Mouse (Mus musculus): ENCODE results near the gene Bbs5.
"Not testable (repeated sequence)": the region's sequence is repeated elsewhere in the genome, so short reads cannot be mapped to it uniquely, and the experiment has no call there.

Gene Bbs5

DNA sequence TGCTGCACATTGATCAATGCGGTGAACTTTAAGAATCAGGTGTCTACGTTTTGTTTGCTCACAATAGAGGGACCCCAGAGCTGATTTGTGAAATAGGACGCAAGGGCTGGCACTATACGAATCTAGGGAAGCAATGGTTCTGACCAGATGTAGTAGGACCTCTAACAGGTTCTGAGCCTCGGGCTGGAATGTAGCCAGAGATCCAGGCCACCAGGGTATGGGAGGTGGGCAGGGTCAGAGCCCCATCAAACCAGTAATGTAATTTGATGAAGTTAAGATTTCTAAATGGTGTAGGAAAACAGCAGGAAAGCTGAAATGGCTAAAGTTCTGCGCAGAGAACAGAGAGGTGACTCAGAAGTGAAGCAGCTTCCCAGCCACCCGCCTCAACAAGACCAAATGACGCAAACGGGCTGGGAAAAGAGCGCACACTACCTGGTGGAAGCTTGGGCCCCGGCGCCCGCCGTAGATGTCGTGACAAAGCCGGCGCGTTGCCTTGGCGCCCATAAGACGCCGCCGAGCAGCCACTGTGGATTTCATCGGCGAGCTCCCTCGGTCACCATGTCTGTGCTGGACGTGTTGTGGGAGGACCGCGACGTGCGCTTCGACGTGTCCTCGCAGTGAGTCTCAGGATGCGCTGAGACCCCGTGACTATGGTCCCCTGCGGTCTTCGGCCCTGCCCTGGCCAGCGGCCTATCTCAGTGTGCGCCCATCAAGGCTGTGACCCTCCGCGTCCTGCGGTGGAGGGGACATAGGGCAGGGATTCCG is at the start of gene Bbs5:
Bbs5 (plus strand) TSS at position 446 of the 765 bp plus-strand sequence.
- DNase-seq, result peak; percentile 91 to 93

DNA sequence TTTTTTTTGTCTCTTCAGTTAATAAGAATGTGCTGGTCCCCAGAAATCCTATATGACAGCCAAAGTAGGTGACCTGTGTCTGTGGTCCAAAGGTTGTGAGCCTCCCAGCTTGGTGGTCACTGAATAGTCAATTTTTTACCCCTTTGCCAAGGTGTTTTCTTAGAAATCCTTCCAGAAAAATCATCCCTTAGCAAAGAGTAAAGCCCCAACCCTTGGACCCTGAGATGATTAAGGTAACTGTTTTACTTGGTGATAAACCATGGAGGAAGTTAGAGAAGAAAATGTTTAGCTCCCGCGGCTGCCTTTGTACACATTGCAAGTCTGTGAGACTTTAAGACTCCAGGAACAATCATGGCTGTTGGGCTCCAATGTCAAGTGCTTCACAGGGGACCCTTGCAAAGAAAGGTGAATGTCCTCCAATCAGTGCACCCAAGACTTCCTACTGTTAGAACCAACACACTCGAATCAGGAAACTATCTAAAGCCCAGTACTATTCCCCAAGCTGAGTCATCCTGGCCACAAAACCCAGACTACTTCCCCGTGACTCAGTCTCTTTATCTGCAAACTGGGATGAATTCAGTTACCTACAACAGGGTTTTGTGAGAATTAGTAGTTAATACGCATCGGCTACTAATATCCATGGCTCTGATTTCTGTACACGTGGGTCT is 43.1 kb upstream of the Bbs5 start:
- no peak for DNase-seq

DNA sequence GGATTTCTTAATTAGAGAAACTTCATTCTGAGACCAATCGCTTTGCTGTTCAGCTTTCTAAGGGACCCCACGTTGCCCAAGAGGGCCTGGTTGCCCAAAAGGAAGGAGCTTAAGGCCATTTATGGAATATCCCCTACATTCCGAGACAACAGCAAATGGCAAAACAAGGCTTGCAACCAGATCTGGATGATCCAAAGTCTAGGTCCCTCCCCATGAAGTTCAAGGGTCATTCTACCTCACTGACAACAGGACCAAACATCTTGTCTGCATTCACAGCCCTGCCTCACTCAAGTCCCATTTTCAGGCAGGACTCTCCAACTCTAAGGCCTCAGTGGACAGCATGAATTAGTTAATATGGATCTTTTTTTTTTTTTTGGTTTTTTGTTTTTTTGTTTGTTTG is 40.4 kb upstream of the Bbs5 start:
- no peak for DNase-seq

DNA sequence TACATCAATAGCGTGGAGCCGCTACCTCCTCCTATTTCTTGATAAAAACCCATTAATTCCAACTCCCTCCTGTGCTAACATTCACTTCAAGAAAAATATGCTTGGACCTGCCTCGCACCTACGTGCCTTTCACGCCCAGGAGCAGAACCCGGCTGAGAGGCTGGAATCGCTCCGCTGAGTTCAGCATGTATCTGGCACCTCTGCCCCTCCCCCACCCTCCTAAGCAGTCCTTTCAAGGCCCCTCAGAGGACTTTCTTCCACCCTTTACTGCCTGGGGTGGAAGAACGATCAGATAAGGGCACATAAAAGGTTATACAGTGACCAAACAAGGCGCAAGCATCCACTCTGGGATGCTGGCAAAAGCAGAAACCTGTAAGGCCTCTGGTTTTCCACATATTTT is 34.7 kb upstream of the Bbs5 start:
- no peak for DNase-seq

DNA sequence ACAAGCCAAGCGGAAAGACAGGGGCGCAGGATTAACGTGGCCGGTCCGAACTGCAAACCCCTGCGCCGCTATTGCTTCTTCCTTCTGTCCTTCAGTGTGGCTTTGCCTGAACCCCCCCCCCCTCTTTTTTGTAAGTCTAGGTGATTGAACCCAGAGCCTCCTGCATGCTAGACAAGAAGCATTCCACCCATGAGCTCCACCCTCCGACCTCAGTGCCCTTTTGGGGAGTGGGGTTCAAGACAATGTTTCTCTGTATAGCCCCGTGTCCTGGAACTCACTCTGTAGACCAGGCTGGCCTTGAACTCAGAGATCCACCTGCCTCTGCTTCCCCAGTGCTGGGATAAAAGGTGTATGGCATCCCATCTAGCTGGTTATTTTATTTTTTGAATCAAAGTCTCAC is 34.3 kb upstream of the Bbs5 start:
- no peak for DNase-seq

DNA sequence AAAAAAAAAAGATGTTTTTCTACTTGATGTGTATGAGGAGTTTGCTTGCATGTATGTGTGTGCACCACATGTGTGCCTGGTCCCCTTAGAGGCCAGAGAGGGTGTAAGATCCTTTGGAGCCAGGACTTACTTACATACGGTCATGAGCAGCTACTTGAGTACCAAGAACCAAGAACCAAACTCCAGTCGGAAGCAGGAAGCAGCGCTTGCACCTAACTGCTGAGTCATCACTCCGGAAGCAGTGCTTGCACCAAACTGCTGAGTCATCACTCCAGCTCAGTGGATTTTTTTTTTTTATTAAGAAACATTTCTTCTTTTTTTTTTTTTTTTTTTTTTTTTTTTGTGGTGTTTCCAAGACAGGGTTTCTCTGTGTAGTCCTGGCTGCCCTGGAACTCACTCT is 33.7 kb upstream of the Bbs5 start:
- no peak for DNase-seq

DNA sequence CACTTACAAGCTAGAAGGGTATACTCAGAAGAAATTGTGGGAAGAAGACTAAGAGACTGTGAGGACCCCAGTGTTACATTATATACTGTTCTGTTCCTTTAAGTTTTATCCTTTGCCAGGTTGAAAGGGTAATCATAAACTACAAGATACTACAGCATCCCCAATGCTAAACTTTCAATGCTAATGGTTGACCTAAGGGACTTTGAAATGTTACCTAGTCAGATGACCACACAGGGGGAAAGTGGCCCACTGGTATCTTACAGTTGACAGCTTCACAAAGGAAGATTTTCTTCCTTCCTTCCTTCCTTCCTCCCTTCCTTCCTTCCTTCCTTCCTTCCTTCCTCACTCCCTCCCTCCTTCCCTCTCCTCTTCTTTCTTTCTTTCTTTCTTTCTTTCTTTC is 28.6 kb upstream of the Bbs5 start:
- DNase-seq, result no peak

DNA sequence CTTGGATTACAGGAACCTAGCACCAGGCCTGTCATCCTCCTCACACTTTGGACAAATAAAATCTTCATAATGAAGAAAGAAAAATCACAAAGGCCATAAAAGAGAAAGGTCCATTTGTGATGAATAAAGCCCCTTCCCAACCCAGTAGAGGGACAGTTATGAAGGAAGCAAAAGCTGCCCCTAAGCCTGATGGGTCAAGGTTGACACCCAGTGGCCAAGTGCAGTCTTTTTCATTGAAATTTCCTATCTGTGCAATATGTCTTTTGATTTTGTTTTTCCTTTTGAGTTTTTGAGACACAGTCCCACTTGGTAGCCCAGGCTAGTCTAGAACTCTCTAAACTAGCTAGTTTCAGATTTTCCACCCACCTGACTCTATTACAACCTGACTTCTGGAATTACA is 27.7 kb upstream of the Bbs5 start:
- no peak for DNase-seq

DNA sequence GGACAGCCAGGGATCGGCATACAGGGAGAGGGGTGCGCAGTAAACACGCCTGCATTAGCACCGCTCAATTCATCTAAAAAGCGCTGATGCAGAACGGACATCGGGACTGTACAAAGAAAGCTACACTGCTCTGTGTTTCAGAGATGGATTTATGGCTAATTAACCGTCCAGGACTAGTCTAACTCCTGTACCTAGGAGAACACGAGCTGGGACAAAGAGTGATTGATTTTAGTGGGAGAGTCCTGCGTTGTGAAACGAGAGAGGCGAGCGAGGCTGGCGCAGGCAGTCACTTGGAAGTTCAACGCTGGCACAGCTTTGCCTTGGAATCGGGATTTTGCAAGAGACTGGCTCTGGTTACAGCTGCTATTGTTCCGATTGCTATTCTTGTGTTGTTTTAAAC is 17.8 kb upstream of the Bbs5 start:
- DNase-seq, result peak; percentile 18 to 53

DNA sequence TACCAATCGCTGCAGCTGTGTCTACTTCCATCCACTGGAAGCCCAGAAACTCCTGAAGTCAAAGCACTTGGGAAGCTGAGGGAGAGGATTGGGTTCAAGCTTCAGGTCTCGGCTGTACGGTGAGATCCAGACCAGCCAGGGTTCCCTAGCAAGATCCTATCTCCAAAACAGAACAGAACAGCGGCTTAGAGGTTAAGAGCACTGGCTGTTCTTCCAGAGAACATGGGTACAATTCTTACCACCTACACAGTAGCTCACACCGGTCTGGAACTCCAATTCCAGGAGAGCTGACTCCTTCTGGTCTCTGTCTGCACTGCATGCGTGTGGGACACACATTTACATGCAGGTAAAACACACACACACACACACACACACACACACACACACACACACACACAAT is 17.1 kb upstream of the Bbs5 start:
- no peak for DNase-seq

DNA sequence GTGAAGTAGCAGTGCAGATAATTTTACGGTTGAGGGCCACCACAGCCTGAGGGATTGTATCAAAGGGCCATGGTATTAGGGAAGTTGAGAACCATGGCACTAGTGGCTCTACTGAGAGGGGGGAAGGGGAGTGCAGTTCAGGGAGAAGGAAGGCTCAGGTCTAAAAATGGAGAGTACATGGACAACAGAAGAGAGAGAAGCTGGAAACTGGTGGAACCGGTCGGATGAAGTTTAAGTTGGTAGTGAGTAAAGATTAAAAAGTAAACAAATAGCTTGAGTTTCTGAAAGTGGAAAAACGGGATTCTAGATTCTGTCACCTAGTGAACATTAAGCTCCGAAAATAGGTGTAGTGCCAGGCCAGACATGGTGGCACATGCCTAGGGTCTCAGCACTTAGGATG is 16.2 kb upstream of the Bbs5 start:
- DNase-seq, result peak; percentile 60 to 85

DNA sequence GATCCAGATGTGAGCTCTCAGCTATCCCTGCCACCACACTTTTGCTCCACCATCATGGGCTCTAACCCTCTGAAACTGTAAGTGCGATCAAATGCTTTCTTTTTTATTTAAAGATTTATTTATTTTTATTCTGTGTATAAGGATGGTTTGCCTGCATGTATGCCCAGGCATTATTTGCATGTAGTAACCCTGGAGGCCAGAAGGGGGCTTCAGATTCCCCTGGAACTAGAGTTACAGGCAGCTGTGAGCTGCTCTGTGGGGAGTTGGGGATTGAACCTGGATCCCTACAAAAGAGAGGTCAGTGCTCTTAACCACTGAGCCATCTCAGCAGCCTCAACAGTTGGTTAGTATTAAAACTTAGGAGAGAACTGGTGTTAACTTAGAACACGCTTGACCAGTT is 15.5 kb upstream of the Bbs5 start:
- no peak for DNase-seq

DNA sequence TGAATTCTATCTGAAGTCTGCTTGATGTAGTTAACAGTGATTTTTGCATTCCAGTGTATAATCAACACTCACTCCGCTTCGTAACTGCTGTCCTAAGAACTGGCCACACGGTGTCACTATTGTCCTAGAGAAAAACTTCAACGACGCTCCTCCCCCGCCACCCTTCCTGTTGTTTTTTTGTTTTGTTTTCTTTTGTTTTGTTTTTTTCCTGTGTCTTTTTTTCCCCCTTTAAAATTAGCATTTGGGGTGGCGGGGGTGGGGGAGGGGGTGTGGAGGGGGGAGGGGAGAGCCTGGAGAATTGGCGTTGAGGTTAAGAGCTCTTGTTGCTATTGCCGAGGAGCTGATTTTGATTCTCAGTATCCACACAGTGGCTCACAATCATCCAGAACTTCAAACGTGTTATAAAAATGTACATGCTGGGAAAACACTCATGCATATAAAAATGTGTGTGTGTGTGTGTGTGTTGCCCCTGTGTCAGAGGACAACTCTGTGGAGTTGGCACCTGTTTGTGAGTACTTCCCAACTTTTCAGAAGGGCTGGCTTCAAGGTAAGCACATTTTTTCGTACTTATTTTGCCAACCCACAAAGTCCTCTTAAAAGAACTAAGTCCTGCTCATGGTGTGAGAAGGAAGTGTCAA is 11.8 kb upstream of the Bbs5 start:
- peak; percentile 24 to 27 for DNase-seq

DNA sequence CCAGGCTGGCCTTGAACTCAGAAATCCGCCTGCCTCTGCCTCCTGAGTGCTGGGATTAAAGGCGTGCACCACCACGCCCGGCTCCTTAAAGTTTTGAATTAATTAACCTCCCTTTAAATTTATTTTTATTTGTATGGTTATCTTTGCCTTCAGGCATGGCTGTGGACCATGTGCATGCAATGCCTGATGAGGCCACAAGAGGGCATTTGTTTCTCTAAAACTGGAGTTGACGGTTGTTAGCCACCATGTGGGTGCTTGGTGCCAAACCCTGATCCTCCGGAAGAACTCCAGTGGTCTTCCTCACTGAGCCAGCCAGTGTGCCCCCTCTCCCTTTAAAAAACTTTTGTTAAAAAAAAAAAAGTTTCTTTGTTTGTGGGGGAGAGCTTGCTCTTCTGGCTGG is 11.2 kb upstream of the Bbs5 start:
- peak; percentile 50 to 56 for DNase-seq

DNA sequence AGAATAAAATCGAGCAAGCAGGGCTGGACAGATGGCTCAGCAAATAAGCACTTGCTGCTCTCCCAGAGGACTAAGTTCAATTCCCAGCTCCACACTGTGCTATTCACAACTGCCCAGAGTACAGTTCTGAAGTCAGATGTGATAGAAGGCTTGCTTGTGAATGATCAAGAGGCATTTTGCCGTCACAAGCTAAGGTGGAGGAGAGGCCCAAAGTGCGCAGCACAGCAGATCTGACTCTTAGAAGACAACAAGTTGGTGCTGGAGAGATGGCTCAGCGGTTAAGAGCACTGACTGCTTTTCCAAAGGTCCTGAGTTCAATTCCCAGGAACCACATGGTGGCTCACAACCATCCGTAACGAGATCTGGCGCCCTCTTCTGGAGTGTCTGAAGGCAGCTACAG is 9.0 kb upstream of the Bbs5 start:
- not testable (repeated sequence) for DNase-seq

DNA sequence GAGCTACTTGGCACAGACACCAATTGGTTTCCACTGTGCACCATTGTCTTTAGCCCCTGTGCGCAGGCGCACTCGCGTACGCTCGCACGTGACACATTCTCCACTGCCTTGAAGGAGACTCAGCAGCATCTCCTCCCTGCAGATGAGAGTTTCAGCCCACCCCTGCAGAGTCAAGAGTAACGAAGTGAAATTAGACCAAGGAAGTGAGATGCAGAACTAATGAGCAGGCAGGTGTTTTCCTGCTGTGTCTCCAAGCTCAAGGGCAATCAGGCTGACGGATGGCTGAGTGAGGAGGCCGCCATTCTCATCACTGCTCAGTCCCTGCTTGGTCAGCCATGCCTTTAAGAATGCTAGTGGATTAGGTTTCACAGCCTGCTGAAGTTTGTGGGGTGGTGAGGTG is 6.9 kb upstream of the Bbs5 start:
- DNase-seq, result no peak

DNA sequence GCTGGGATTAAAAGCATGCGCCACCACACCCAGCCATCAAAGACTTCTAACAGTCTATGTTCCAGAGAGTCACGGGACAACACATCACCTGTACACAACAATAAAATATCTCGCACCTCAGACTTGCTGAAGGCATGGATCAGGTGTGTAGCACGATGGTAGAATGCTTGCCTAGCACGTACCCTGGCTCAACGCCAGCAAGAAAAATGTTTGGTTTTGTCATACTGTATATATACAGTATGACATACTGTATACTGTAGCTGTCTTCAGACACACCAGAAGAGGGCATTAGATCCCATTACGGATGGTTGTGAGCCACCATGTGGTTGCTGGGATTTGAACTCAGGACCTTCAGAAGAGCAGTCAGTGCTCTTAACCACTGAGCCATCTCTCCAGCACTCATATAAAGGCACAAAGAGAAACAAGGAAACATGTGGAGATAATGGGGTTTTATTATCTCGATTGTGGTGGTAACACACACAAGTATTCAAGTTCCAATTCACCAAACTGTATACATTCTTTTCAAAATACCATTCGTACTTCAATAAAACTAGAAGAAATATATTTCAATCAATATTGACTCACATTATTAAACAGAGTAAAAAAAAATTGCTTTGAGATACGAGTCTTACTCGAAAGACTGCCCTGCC is 1.9 kb upstream of the Bbs5 start:
- DNase-seq, result no peak

DNA sequence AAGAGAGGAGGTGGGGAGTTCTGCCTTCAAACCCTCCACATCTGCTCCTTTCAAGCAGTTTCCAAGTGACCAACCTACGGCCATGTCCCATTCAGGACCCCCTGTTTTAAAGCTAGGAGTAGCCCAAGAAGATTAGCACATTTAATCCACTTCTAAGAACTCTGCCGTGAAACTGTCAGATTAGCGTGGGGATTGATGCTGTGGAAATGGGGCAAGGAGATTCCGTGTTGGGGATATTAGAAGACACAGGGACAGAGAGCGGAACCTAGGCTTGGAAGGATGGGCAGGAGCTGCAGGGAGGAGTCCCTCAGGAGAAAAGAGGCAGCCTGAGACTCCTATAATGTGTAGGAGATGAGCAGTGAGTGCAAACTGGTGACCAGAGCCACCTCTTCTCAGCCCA is 2.7 kb downstream of the Bbs5 start:
- DNase-seq, result no peak

DNA sequence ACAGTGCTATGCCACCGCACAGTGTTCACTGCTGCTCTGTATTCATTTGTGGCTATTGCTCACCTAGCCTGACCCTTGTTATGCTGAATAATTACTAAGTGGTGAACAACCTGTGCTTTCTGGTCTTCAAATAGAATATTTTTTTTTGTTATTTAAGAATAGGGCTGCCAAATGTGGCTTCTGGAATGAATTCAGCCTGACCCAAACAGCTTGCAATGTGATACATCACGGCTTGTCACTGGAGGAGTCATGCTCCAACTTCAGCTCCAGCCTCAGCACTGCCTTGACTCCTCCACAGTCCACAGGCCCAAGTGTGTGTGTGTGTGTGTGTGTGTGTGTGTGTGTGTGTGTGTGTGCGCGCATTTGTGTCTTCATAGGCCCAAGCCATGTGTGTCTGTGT is 12.4 kb downstream of the Bbs5 start:
- no peak for DNase-seq

DNA sequence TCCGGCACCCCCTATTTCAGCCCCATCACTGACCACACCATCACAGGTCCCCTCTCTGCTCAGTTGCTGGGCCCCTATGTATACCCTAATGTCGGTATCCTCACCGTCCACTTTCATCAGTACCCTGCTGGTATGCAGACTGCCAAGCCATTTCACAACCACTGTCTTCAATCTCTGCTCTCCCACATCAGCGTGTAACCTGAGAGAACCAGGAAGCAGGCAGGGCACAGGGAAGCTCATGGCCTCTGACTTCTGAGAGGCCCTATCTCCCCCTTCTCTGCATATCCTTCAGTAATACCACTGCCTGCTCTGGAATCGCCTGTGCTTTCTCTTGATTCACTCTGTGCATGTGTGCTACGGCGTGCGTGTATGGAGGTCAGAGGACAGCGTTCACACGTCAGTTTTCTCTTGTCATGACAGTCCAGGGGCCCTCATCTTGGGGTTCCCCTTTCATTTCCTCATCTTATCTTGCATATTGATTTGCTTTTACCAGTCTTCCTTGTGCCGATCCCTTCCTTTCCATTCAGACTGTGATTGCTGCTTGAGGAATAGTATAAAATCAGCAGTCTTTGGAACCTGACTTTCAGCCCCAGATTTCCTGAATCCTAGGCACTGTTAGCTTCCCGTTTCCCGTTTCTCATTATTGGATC is 17.0 kb downstream of the Bbs5 start:
- DNase-seq, result no peak

DNA sequence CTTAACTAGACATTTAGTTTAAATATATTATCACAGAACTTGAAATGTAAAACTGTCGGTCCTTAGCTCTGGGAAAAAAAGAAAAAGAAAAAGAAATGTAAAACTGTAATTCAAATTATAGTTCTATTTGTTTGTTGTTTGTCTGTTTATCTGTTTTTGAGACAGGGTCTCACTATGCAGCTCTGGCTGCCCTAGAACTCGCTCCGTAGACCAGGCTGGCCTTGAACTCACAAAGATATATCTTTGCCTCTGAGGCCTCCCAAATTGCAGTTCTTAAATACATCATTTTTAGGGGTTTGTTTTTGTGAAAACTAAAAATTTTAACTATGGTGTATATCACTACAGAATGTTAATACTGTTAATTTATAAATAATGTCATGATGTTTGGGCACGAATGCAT is 20.7 kb downstream of the Bbs5 start:
- no peak for DNase-seq

DNA sequence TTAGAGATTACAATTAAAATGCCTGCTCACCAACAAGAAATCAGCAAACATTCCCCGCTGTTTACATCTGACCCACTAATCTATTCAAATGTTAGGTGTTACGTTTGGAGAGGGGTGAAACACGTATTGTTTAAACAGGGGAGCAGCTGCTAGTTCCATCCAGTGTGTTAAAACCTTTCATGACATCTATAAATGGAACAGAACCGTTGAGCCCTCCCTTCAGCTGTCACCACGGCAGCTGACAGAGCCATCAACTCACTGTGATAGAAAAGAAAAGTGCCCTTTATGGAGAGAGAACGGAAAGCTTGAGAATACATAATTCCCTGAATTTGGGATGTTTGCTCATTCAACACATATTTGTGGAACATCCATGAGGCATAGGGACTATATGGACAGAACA is 21.4 kb downstream of the Bbs5 start:
- DNase-seq, result no peak

DNA sequence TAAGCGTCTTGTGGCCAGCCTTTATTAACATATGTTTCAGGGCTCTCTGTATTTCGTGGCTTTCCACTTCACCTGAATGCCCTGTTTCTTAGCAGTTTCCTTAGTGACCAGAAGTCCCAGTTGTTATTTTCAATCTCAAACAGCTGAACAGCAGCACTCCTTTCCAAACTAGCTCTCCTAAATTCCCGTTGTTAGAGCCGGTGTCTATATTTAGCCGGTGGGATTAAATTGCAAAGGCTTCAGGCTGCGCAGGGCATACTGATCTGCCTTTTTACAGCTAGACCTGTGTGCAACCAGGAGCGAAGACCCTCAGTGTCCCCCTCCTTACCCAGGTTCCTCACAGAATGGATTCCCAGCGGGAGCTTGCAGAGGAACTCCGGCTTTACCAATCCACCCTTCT is 22.9 kb downstream of the Bbs5 start, which contains the start of gene Klhl41:
Klhl41 (plus strand) TSS at position 268 of the 400 bp plus-strand sequence.
- DNase-seq, result no peak
